Mouse (Mus musculus): Measurements from ENCODE around the gene Kcnc3. TPM values are rescaled to one million over a fixed set of nuclear protein-coding genes. Genes with fewer than 3 reads are reported as not detected.

The Kcnc3 gene
- polyA plus RNA-seq, 1 experiment from 2014 or later = not detected

GRCm38 (mm10) chr7:44584265-44584804, 6.1 kb upstream of the Kcnc3 start:
- Histone ChIP-seq H3K27ac (replicated peaks in 1 of 2; ENCODE audit: control insufficient read depth in 1 of 2, insufficient read depth in 1 of 2, low read depth in 2 of 2, low read length in 2 of 2) (no peak overlapping the region), H3K4me1 (ENCODE audit: control insufficient read depth in 2 of 2, insufficient read depth in 2 of 2, low read length in 2 of 2) (peaks cover 4 to 13% of the 10 kb centered on the region in 2 experiments; a peak in 3 of 4 replicates), H3K36me3 (ENCODE audit: control insufficient read depth, insufficient read depth, low read length) (no peaks in the 10 kb centered on the region), H3K9me3 (ENCODE audit: control insufficient read depth, low read length) (no peaks in the 10 kb centered on the region), H3K27me3 (ENCODE audit: control insufficient read depth, insufficient read depth, low read length) (peaks cover 52% of the 10 kb centered on the region), H3K4me2 (ENCODE audit: low read length) (no peak overlapping the region), H3K9ac (ENCODE audit: low read length) (no peak overlapping the region), H3K4me3 (ENCODE audit: control insufficient read depth in 1 of 2, insufficient read depth in 1 of 2, low read depth in 1 of 2, low read length in 2 of 2) (no peak overlapping the region)
- WGBS = 65% methylated on average over 4 of the region's 4 CpGs
- no peak for ATAC-seq (ENCODE audit: insufficient number of reproducible peaks, insufficient read depth, low FRiP score, low read depth)

- H3K9ac ChIP-seq (ENCODE audit: low read length) = no peak overlapping the region
- H3K9me3 ChIP-seq (ENCODE audit: control insufficient read depth, low read length) = no peaks in the 10 kb centered on the region
- H3K4me1 ChIP-seq (ENCODE audit: control insufficient read depth in 2 of 2, insufficient read depth in 2 of 2, low read length in 2 of 2) = peaks cover 4 to 14% of the 10 kb centered on the region in 2 experiments; a peak in 3 of 4 replicates
- H3K4me2 ChIP-seq (ENCODE audit: low read length) = no peak overlapping the region
- 74% methylated on average over 6 of the region's 6 CpGs for WGBS
- no peaks in the 10 kb centered on the region for H3K36me3 ChIP-seq (ENCODE audit: control insufficient read depth, insufficient read depth, low read length)
- H3K27me3 ChIP-seq (ENCODE audit: control insufficient read depth, insufficient read depth, low read length) = peaks cover 58% of the 10 kb centered on the region
- ATAC-seq (ENCODE audit: insufficient number of reproducible peaks, insufficient read depth, low FRiP score, low read depth) = no peak
- no peak overlapping the region for H3K4me3 ChIP-seq (ENCODE audit: control insufficient read depth in 1 of 2, insufficient read depth in 1 of 2, low read depth in 1 of 2, low read length in 2 of 2)
- H3K27ac ChIP-seq (replicated peaks in 1 of 2; ENCODE audit: control insufficient read depth in 1 of 2, insufficient read depth in 1 of 2, low read depth in 2 of 2, low read length in 2 of 2) = no peak overlapping the region
Measured at GRCm38 (mm10) chr7:44584921-44585320, 5.5 kb upstream of the Kcnc3 start.

- no peak overlapping the region for H3K4me2 ChIP-seq (ENCODE audit: low read length)
- 79% methylated on average over 6 of the region's 6 CpGs for WGBS
- no peak overlapping the region for H3K27ac ChIP-seq (replicated peaks in 1 of 2; ENCODE audit: control insufficient read depth in 1 of 2, insufficient read depth in 1 of 2, low read depth in 2 of 2, low read length in 2 of 2)
- peaks cover 6 to 14% of the 10 kb centered on the region in 2 experiments; a peak in 3 of 4 replicates for H3K4me1 ChIP-seq (ENCODE audit: control insufficient read depth in 2 of 2, insufficient read depth in 2 of 2, low read length in 2 of 2)
- no peaks in the 10 kb centered on the region for H3K36me3 ChIP-seq (ENCODE audit: control insufficient read depth, insufficient read depth, low read length)
- H3K4me3 ChIP-seq (ENCODE audit: control insufficient read depth in 1 of 2, insufficient read depth in 1 of 2, low read depth in 1 of 2, low read length in 2 of 2) = no peak overlapping the region
- ATAC-seq (ENCODE audit: insufficient number of reproducible peaks, insufficient read depth, low FRiP score, low read depth) = no peak
- no peaks in the 10 kb centered on the region for H3K9me3 ChIP-seq (ENCODE audit: control insufficient read depth, low read length)
- H3K9ac ChIP-seq (ENCODE audit: low read length) = no peak overlapping the region
- H3K27me3 ChIP-seq (ENCODE audit: control insufficient read depth, insufficient read depth, low read length) = peaks cover 65% of the 10 kb centered on the region
Measured at GRCm38 (mm10) chr7:44585606-44586005, 4.9 kb upstream of the Kcnc3 start.

- Histone ChIP-seq H3K4me2 (ENCODE audit: low read length) (peak overlapping the region; percentile 54), H3K4me1 (ENCODE audit: control insufficient read depth in 2 of 2, insufficient read depth in 2 of 2, low read length in 2 of 2) (peaks cover 6 to 19% of the 10 kb centered on the region in 2 experiments; a peak in 3 of 4 replicates), H3K4me3 (ENCODE audit: control insufficient read depth in 1 of 2, insufficient read depth in 1 of 2, low read depth in 1 of 2, low read length in 2 of 2) (peak overlapping the region; percentile 10 to 23; a peak in 3 of 4 replicates), H3K9ac (ENCODE audit: low read length) (no peak overlapping the region), H3K36me3 (ENCODE audit: control insufficient read depth, insufficient read depth, low read length) (no peaks in the 10 kb centered on the region), H3K9me3 (ENCODE audit: control insufficient read depth, low read length) (no peaks in the 10 kb centered on the region), H3K27ac (replicated peaks in 1 of 2; ENCODE audit: control insufficient read depth in 1 of 2, insufficient read depth in 1 of 2, low read depth in 2 of 2, low read length in 2 of 2) (no peak overlapping the region), H3K27me3 (ENCODE audit: control insufficient read depth, insufficient read depth, low read length) (peaks cover 70% of the 10 kb centered on the region)
- ATAC-seq (ENCODE audit: insufficient number of reproducible peaks, insufficient read depth, low FRiP score, low read depth) = no peak
- 16% methylated on average over 19 of the region's 19 CpGs for WGBS
Measured at GRCm38 (mm10) chr7:44586518-44586917, 3.9 kb upstream of the Kcnc3 start.

- ATAC-seq (ENCODE audit: insufficient number of reproducible peaks, insufficient read depth, low FRiP score, low read depth) = no peak
- Histone ChIP-seq H3K27ac (replicated peaks in 1 of 2; ENCODE audit: control insufficient read depth in 1 of 2, insufficient read depth in 1 of 2, low read depth in 2 of 2, low read length in 2 of 2) (no peak overlapping the region), H3K9ac (ENCODE audit: low read length) (no peak overlapping the region), H3K36me3 (ENCODE audit: control insufficient read depth, insufficient read depth, low read length) (no peaks in the 10 kb centered on the region), H3K4me2 (ENCODE audit: low read length) (peak overlapping the region; percentile 54), H3K4me1 (ENCODE audit: control insufficient read depth in 2 of 2, insufficient read depth in 2 of 2, low read length in 2 of 2) (peaks cover 6 to 23% of the 10 kb centered on the region in 2 experiments; a peak in 3 of 4 replicates), H3K9me3 (ENCODE audit: control insufficient read depth, low read length) (no peaks in the 10 kb centered on the region), H3K27me3 (ENCODE audit: control insufficient read depth, insufficient read depth, low read length) (peaks cover 74% of the 10 kb centered on the region), H3K4me3 (ENCODE audit: control insufficient read depth in 1 of 2, insufficient read depth in 1 of 2, low read depth in 1 of 2, low read length in 2 of 2) (peak overlapping the region; percentile 23 to 27; a peak in 3 of 4 replicates)
- 1% methylated on average over 18 of the region's 18 CpGs for WGBS
Measured at GRCm38 (mm10) chr7:44586930-44587329, 3.5 kb upstream of the Kcnc3 start.

- H3K9ac ChIP-seq (ENCODE audit: low read length) = no peak overlapping the region
- H3K4me2 ChIP-seq (ENCODE audit: low read length) = no peak overlapping the region
Measured at GRCm38 (mm10) chr7:44587676-44588075, 2.8 kb upstream of the Kcnc3 start.

GRCm38 (mm10) chr7:44588338-44588737, 2.1 kb upstream of the Kcnc3 start:
- Histone ChIP-seq H3K4me1 (ENCODE audit: control insufficient read depth in 2 of 2, insufficient read depth in 2 of 2, low read length in 2 of 2) (peaks cover 5 to 23% of the 10 kb centered on the region in 2 experiments; a peak in 3 of 4 replicates), H3K4me2 (ENCODE audit: low read length) (peak overlapping the region; percentile 68), H3K27ac (replicated peaks in 1 of 2; ENCODE audit: control insufficient read depth in 1 of 2, insufficient read depth in 1 of 2, low read depth in 2 of 2, low read length in 2 of 2) (no peak overlapping the region), H3K9ac (ENCODE audit: low read length) (no peak overlapping the region), H3K9me3 (ENCODE audit: control insufficient read depth, low read length) (no peaks in the 10 kb centered on the region), H3K4me3 (ENCODE audit: control insufficient read depth in 1 of 2, insufficient read depth in 1 of 2, low read depth in 1 of 2, low read length in 2 of 2) (no peak overlapping the region), H3K36me3 (ENCODE audit: control insufficient read depth, insufficient read depth, low read length) (no peaks in the 10 kb centered on the region), H3K27me3 (ENCODE audit: control insufficient read depth, insufficient read depth, low read length) (peaks cover 88% of the 10 kb centered on the region)
- ATAC-seq (ENCODE audit: insufficient number of reproducible peaks, insufficient read depth, low FRiP score, low read depth) = no peak
- 4% methylated on average over 12 of the region's 12 CpGs for WGBS

More at GRCm38 (mm10) chr7:44587676-44588075, 2.8 kb upstream of the Kcnc3 start:
- Histone ChIP-seq H3K36me3 (ENCODE audit: control insufficient read depth, insufficient read depth, low read length) (no peaks in the 10 kb centered on the region), H3K4me1 (ENCODE audit: control insufficient read depth in 2 of 2, insufficient read depth in 2 of 2, low read length in 2 of 2) (peaks cover 6 to 23% of the 10 kb centered on the region in 2 experiments; a peak in 3 of 4 replicates), H3K9me3 (ENCODE audit: control insufficient read depth, low read length) (no peaks in the 10 kb centered on the region), H3K27me3 (ENCODE audit: control insufficient read depth, insufficient read depth, low read length) (peaks cover 81% of the 10 kb centered on the region), H3K4me3 (ENCODE audit: control insufficient read depth in 1 of 2, insufficient read depth in 1 of 2, low read depth in 1 of 2, low read length in 2 of 2) (no peak overlapping the region), H3K27ac (replicated peaks in 1 of 2; ENCODE audit: control insufficient read depth in 1 of 2, insufficient read depth in 1 of 2, low read depth in 2 of 2, low read length in 2 of 2) (no peak overlapping the region)
- 42% methylated on average over 6 of the region's 6 CpGs for WGBS
- no peak for ATAC-seq (ENCODE audit: insufficient number of reproducible peaks, insufficient read depth, low FRiP score, low read depth)

GRCm38 (mm10) chr7:44589149-44589548, 1.3 kb upstream of the Kcnc3 start:
- Histone ChIP-seq H3K27me3 (ENCODE audit: control insufficient read depth, insufficient read depth, low read length) (peaks cover 92% of the 10 kb centered on the region), H3K9ac (ENCODE audit: low read length) (peak overlapping the region; percentile 54), H3K9me3 (ENCODE audit: control insufficient read depth, low read length) (no peaks in the 10 kb centered on the region), H3K4me3 (ENCODE audit: control insufficient read depth in 1 of 2, insufficient read depth in 1 of 2, low read depth in 1 of 2, low read length in 2 of 2) (peak overlapping the region; percentile 33 to 34), H3K27ac (replicated peaks in 1 of 2; ENCODE audit: control insufficient read depth in 1 of 2, insufficient read depth in 1 of 2, low read depth in 2 of 2, low read length in 2 of 2) (no peak overlapping the region), H3K36me3 (ENCODE audit: control insufficient read depth, insufficient read depth, low read length) (no peaks in the 10 kb centered on the region), H3K4me1 (ENCODE audit: control insufficient read depth in 2 of 2, insufficient read depth in 2 of 2, low read length in 2 of 2) (peaks cover 5 to 23% of the 10 kb centered on the region in 2 experiments; a peak in 3 of 4 replicates), H3K4me2 (ENCODE audit: low read length) (peak overlapping the region; percentile 68)
- WGBS = under 1% methylated on average over 23 of the region's 33 CpGs
- ATAC-seq (ENCODE audit: insufficient number of reproducible peaks, insufficient read depth, low FRiP score, low read depth) = no peak
